Mouse (Mus musculus): ENCODE results near the gene Gxylt2.

GRCm38 (mm10) chr6:100800497-100800955, 96.0 kb downstream of the Gxylt2 start:
- no peak for TF ChIP-seq POLR2A (IDR thresholded peaks at IDR 0.05; ENCODE audit: low read depth, low read length)
- no peak for TF ChIP-seq CTCF (IDR thresholded peaks at IDR 0.05; ENCODE audit: extremely low read depth, insufficient read depth, insufficient read length, insufficient replicate concordance)

Data from spleen, adult 2 months (tissue).